Mouse (Mus musculus) adrenal gland, postnatal 10 days (tissue): ENCODE measurements around the gene Vegfd. TPM values are rescaled to one million over a fixed set of nuclear protein-coding genes. Genes with fewer than 3 reads are reported as not detected.

Experiments used
- DNase-seq: peaks from one replicate; pipeline ENCODE4 v3.0.0; 2021; ENCODE audit warnings: mixed read lengths
- long read RNA-seq, 2 experiments: library from polyadenylated mRNA; stranded (forward); transcript quantifications; one replicate each; pipeline ENCODE4 v2.0.0; 2021
- total RNA-seq, 2 experiments: library from RNA; stranded (reverse); gene quantifications; 2 replicates each; pipeline ENCODE4 v1.2.3; 2021

The Vegfd gene
- 10 to 100 TPM; 22.4 to 28.7 TPM for total RNA-seq
- long read RNA-seq, experiment 1, partial matches to known transcripts: 24 of 26 reads
- long read RNA-seq, experiment 1, other reads (novel, unspliced or antisense): 1 of 26 reads
- long read RNA-seq, experiment 2, partial matches to known transcripts: 12 of 15 reads
- long read RNA-seq, experiment 2, other reads (novel, unspliced or antisense): 0 of 15 reads

- DNase-seq: peak; percentile 69
Observed at GRCm38 (mm10) chrX:164373081-164373480, at the start of gene Vegfd. Gene Vegfd (plus strand): TSS chrX:164373378.

GRCm38 (mm10) chrX:164323391-164323913, 49.7 kb upstream of the Vegfd start:
- no peak for DNase-seq

- DNase-seq: no peak
Observed at GRCm38 (mm10) chrX:164330351-164330750, 42.8 kb upstream of the Vegfd start.

- no peak for DNase-seq
Observed at GRCm38 (mm10) chrX:164330766-164331165, 42.4 kb upstream of the Vegfd start.

GRCm38 (mm10) chrX:164338591-164338990, 34.6 kb upstream of the Vegfd start:
- DNase-seq: no peak

GRCm38 (mm10) chrX:164345359-164345938, 27.7 kb upstream of the Vegfd start:
- DNase-seq: no peak

- DNase-seq: no peak
Observed at GRCm38 (mm10) chrX:164348937-164349336, 24.2 kb upstream of the Vegfd start.

GRCm38 (mm10) chrX:164365153-164365865, 7.9 kb upstream of the Vegfd start:
- no peak for DNase-seq

- DNase-seq: no peak
Observed at GRCm38 (mm10) chrX:164370576-164370975, 2.6 kb upstream of the Vegfd start.

- no peak for DNase-seq
Observed at GRCm38 (mm10) chrX:164374586-164374985, 1.4 kb downstream of the Vegfd start.

GRCm38 (mm10) chrX:164379721-164380120, 6.5 kb downstream of the Vegfd start:
- no peak for DNase-seq

GRCm38 (mm10) chrX:164381618-164382408, 8.6 kb downstream of the Vegfd start:
- peak; percentile 86 for DNase-seq

- DNase-seq: no peak
Observed at GRCm38 (mm10) chrX:164394091-164394490, 20.9 kb downstream of the Vegfd start.

- no peak for DNase-seq
Observed at GRCm38 (mm10) chrX:164398456-164398855, 25.3 kb downstream of the Vegfd start.

- DNase-seq: no peak
Observed at GRCm38 (mm10) chrX:164405080-164405649, 32.0 kb downstream of the Vegfd start.

- no peak for DNase-seq
Observed at GRCm38 (mm10) chrX:164406133-164407022, 33.2 kb downstream of the Vegfd start.

GRCm38 (mm10) chrX:164408301-164408927, 35.2 kb downstream of the Vegfd start:
- no peak for DNase-seq

- DNase-seq: no peak
Observed at GRCm38 (mm10) chrX:164410562-164410961, 37.4 kb downstream of the Vegfd start.

GRCm38 (mm10) chrX:164416803-164417202, 43.6 kb downstream of the Vegfd start:
- no peak for DNase-seq

- DNase-seq: no peak
Observed at GRCm38 (mm10) chrX:164418008-164418407, 44.8 kb downstream of the Vegfd start.
